Mouse (Mus musculus) liver, embryonic 15.5 days (tissue): ENCODE results near the gene Stk38l. TPM values are rescaled to one million over a fixed set of nuclear protein-coding genes. Genes with fewer than 3 reads are reported as not detected.

Experiments
- ATAC-seq: fragments of 200-750 bp; cut with Nextera tagmentation; 2 replicates; pipeline ENCODE4 v1.8.0; 2017; ENCODE audit warnings: moderate number of reproducible peaks, mild to moderate bottlenecking, moderate library complexity; ENCODE audit not compliant: insufficient read depth
- H3K27ac ChIP-seq: fragments of 300-500 bp; sonication (generic); replicated peaks from 2 replicates; pipeline ENCODE4 v1.5.1; 2015; ENCODE audit warnings: mild to moderate bottlenecking, inconsistent platforms
- H3K27me3 ChIP-seq: fragments of 300-500 bp; sonication (generic); 2 replicates; pipeline ENCODE4 v1.6.1; 2015; ENCODE audit warnings: mild to moderate bottlenecking, inconsistent platforms
- H3K36me3 ChIP-seq: fragments of 300-500 bp; sonication (generic); replicated peaks from 2 replicates; pipeline ENCODE4 v1.6.1; 2015; ENCODE audit warnings: moderate library complexity, mild to moderate bottlenecking, inconsistent platforms
- H3K4me1 ChIP-seq: fragments of 300-500 bp; sonication (generic); replicated peaks from 2 replicates; pipeline ENCODE4 v1.6.1; 2015; ENCODE audit warnings: inconsistent platforms
- H3K4me2 ChIP-seq: fragments of 300-500 bp; sonication (generic); 2 replicates; pipeline ENCODE4 v1.6.1; 2015; ENCODE audit warnings: moderate library complexity, mild to moderate bottlenecking, inconsistent platforms
- H3K4me3 ChIP-seq: fragments of 300-500 bp; sonication (generic); replicated peaks from 2 replicates; pipeline ENCODE4 v1.5.1; 2015; ENCODE audit warnings: mild to moderate bottlenecking, inconsistent platforms
- H3K9ac ChIP-seq: fragments of 300-500 bp; sonication (generic); 2 replicates; pipeline ENCODE4 v1.6.1; 2015; ENCODE audit warnings: moderate library complexity, mild to moderate bottlenecking, inconsistent platforms
- H3K9me3 ChIP-seq: fragments of 300-500 bp; sonication (generic); replicated peaks from 2 replicates; pipeline ENCODE4 v1.6.1; 2016; ENCODE audit warnings: inconsistent platforms
- WGBS: fragments of 180-500 bp; shearing (Covaris S2); methylation state at CpG from one replicate; pipeline ENCODE4 v1.1.7; 2015; ENCODE audit warnings: mixed read lengths; ENCODE audit not compliant: insufficient replicate concordance; 5-methylcytosine and 5-hydroxymethylcytosine counted together
- polyA plus RNA-seq: library from polyadenylated mRNA; unstranded; fragments of >200 nt; fragmentation: Nextera tagmentation; extraction: Ambion mirVana; gene quantifications from 2 replicates; pipeline ENCODE4 v1.2.1, GENCODE M21; 2015

Stk38l gene
- polyA plus RNA-seq, 1 experiment from 2014 or later, result 3.8 TPM

GRCm38 (mm10) chr6:146820177-146820965, 95.6 kb downstream of the Stk38l start:
- WGBS, result 78% methylated on average over 29 of the region's 29 CpGs
- Histone ChIP-seq H3K4me3 (no peak overlapping the region), H3K27ac (no peak overlapping the region), H3K9ac (no peak overlapping the region), H3K4me1 (no peaks in the 10 kb centered on the region), H3K9me3 (no peaks in the 10 kb centered on the region), H3K4me2 (no peak overlapping the region), H3K27me3 (no peaks in the 10 kb centered on the region), H3K36me3 (no peaks in the 10 kb centered on the region)
- no peak for ATAC-seq

GRCm38 (mm10) chr6:146821958-146822357, 97.2 kb downstream of the Stk38l start:
- peak; percentile 52 for ATAC-seq
- Histone ChIP-seq H3K36me3 (no peaks in the 10 kb centered on the region), H3K4me1 (no peaks in the 10 kb centered on the region), H3K27me3 (no peaks in the 10 kb centered on the region), H3K4me3 (no peak overlapping the region), H3K4me2 (no peak overlapping the region), H3K9me3 (no peaks in the 10 kb centered on the region), H3K27ac (no peak overlapping the region), H3K9ac (no peak overlapping the region)
- WGBS, result 69% methylated on average over 13 of the region's 13 CpGs

- Histone ChIP-seq H3K36me3 (no peaks in the 10 kb centered on the region), H3K27ac (no peak overlapping the region), H3K4me3 (no peak overlapping the region), H3K4me1 (no peaks in the 10 kb centered on the region), H3K9ac (no peak overlapping the region), H3K4me2 (no peak overlapping the region), H3K9me3 (no peaks in the 10 kb centered on the region), H3K27me3 (no peaks in the 10 kb centered on the region)
- no peak for ATAC-seq
- WGBS, result 35% methylated on average over 16 of the region's 16 CpGs
These were observed 100.1 kb downstream of the Stk38l start for GRCm38 (mm10) chr6:146824727-146825486.

GRCm38 (mm10) chr6:146825487-146825773, 100.6 kb downstream of the Stk38l start:
- WGBS, result 74% methylated on average over 1 of the region's 1 CpGs
- H3K36me3 ChIP-seq, result no peaks in the 10 kb centered on the region
- no peak overlapping the region for H3K9ac ChIP-seq
- no peak overlapping the region for H3K4me3 ChIP-seq
- no peaks in the 10 kb centered on the region for H3K9me3 ChIP-seq
- ATAC-seq, result no peak
- no peak overlapping the region for H3K4me2 ChIP-seq
- no peak overlapping the region for H3K27ac ChIP-seq
- no peaks in the 10 kb centered on the region for H3K27me3 ChIP-seq
- H3K4me1 ChIP-seq, result no peaks in the 10 kb centered on the region

Other genes with a start within 250 kb of the Stk38l start
- 4.2 and 5.4 TPM in 2 replicates for gene Itpr2, start 222.8 kb upstream of the Stk38l start, polyA plus RNA-seq
- gene Fgfr1op2, start 147.8 kb upstream of the Stk38l start, polyA plus RNA-seq, result 81.0 and 83.4 TPM in 2 replicates
- gene Ints13, start 147.2 kb upstream of the Stk38l start, polyA plus RNA-seq, result 29.4 and 30.3 TPM in 2 replicates
- gene Med21, start 82.4 kb upstream of the Stk38l start, polyA plus RNA-seq, result 57.6 and 59.1 TPM in 2 replicates
- gene Tm7sf3, start 82.2 kb upstream of the Stk38l start, polyA plus RNA-seq, result 24.3 and 25.2 TPM in 2 replicates
- 0.43 and 0.70 TPM in 2 replicates for gene Arntl2, start 71.1 kb downstream of the Stk38l start, polyA plus RNA-seq
- gene Smco2, start 125.1 kb downstream of the Stk38l start, polyA plus RNA-seq, result not detected in 2 replicates
- gene Ppfibp1, start 163.5 kb downstream of the Stk38l start, polyA plus RNA-seq, result 9.7 and 10.0 TPM in 2 replicates
- 0.05 and 0.06 TPM in 2 replicates for gene 1700034J05Rik, start 229.4 kb downstream of the Stk38l start, polyA plus RNA-seq